Mouse (Mus musculus): ENCODE data around the gene Casc4. TPM values are rescaled to one million over a fixed set of nuclear protein-coding genes. Genes with fewer than 3 reads are reported as not detected.

Casc4 gene
- polyA plus RNA-seq, 1 experiment from 2014 or later, result 16.4 TPM

DNA sequence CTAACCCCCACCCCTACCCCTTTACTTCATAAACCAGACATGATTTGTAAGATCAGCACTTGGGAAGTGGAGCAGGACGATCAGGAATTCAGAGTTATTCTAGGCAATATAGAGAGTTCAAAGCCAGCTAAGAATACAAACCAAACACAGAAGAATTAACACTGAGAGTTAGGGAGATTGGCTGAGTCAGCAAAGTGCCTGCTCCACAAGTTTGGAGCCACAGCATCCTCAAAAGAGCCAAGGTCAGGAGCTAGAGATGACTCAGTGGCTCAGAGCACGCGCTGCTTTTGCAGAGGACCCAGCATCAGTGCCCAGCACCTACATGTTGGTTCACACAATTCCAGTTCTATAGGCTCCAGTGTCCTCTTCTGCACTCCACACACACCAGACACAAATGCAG lies 76.6 kb downstream of the Casc4 start:
- Histone ChIP-seq H3K4me1 (ENCODE audit: control insufficient read depth, insufficient read depth, low read length) (no peaks in the 10 kb centered on the region), H3K9ac (replicated peaks; ENCODE audit: low read length) (no peak overlapping the region), H3K4me3 (ENCODE audit: low read depth, low read length) (no peak overlapping the region), H3K9me3 (replicated peaks; ENCODE audit: control insufficient read depth, low read length) (no peaks in the 10 kb centered on the region), H3K27ac (replicated peaks; ENCODE audit: low read depth, low read length) (no peak overlapping the region), H3K27me3 (ENCODE audit: control insufficient read depth, insufficient read depth, low read length) (no peaks in the 10 kb centered on the region), H3K36me3 (replicated peaks; ENCODE audit: control insufficient read depth, insufficient read depth, low read depth, low read length) (no peaks in the 10 kb centered on the region), H3K4me2 (ENCODE audit: low read depth, low read length) (no peak overlapping the region)
- WGBS, result 84% methylated on average over 3 of the region's 3 CpGs
- DNase-seq (ENCODE audit: low spot score) (no peak), ATAC-seq (replicated peaks; ENCODE audit: insufficient number of reproducible peaks, low FRiP score, low TSS enrichment, low read depth) (no peak)

DNA sequence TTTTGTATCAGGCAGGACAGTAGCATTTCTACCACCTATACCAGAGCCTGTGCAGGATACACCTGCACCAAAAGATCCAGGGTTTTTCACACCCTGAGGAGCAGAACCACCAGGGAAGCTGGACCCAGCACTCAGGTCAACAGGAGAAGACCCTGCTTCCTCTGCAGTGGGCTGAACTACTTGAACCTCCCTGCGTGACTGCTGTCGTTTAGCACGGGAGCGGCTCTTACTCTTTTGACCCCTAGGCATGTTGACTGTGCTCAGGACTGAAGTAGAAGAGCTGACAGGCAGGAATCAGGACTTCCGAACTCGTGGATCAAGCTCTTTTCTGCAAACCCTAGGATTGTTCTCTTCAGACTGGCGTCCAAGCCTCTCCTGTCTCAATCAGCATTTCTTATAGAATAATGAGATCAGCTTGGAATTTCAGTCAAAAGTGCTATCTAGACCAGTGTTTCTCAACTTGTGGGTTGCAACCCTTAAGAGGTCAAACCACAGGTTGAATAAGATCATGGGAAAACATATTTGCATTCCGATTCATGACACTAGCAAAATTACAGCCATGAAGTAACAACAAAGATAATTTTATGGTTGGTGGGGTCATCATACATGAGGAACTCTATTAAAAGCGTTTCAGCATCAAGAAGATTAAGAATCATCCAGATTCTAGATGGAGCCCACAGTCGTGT lies 88.3 kb downstream of the Casc4 start:
- 16% methylated on average over 10 of the region's 10 CpGs for WGBS
- peak overlapping the region; percentile 85 for H3K27ac ChIP-seq (replicated peaks; ENCODE audit: low read depth, low read length)
- peak overlapping the region; percentile 35 for H3K4me2 ChIP-seq (ENCODE audit: low read depth, low read length)
- peak overlapping the region; percentile 68 for H3K4me3 ChIP-seq (ENCODE audit: low read depth, low read length)
- no peaks in the 10 kb centered on the region for H3K27me3 ChIP-seq (ENCODE audit: control insufficient read depth, insufficient read depth, low read length)
- no peaks in the 10 kb centered on the region; the same call in 1 of the 2 replicates for H3K4me1 ChIP-seq (ENCODE audit: control insufficient read depth, insufficient read depth, low read length)
- no peaks in the 10 kb centered on the region for H3K36me3 ChIP-seq (replicated peaks; ENCODE audit: control insufficient read depth, insufficient read depth, low read depth, low read length)
- ATAC-seq (replicated peaks; ENCODE audit: insufficient number of reproducible peaks, low FRiP score, low TSS enrichment, low read depth) (no peak), DNase-seq (ENCODE audit: low spot score) (peak; percentile 5)
- no peaks in the 10 kb centered on the region for H3K9me3 ChIP-seq (replicated peaks; ENCODE audit: control insufficient read depth, low read length)
- H3K9ac ChIP-seq (replicated peaks; ENCODE audit: low read length), result peak overlapping the region; percentile 80

DNA sequence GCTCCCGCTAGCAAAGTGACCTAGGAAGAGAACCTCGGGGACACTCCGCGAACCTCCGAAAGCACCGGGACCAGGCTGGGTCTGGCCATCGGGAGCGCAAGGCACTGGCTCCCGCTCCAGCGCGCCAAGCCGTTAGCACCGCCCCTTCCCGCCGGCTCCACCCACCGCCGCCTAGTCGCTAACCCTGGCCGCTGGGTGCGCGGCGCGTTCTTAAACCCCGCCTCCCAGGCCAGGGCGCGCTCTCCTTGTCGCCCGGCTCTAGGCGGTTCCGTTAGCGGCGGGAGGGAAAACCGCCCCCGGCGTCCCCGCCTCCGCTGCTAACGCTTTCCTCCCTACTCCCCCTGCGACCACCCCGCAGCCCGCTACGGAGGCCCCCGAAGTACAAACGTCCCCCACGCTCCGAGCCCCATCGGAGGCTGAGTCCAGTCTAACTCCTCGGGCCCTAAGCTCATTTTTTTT lies 89.0 kb downstream of the Casc4 start, which contains the start of the genes Ctdspl2 and Mageb3:
Gene Ctdspl2 (plus strand): TSS at position 237 of the 459 bp plus-strand sequence.
Gene Mageb3 (minus strand): TSS at position 328 of the 459 bp plus-strand sequence.
- H3K9ac ChIP-seq (replicated peaks; ENCODE audit: low read length), result peak within 1 kb of the TSS; percentile 80
- DNase-seq (ENCODE audit: low spot score) (peak; percentile 98), ATAC-seq (replicated peaks; ENCODE audit: insufficient number of reproducible peaks, low FRiP score, low TSS enrichment, low read depth) (peak; percentile 96)
- H3K27ac ChIP-seq (replicated peaks; ENCODE audit: low read depth, low read length), result peak within 1 kb of the TSS; percentile 85
- H3K27me3 ChIP-seq (ENCODE audit: control insufficient read depth, insufficient read depth, low read length), result no peaks in the 10 kb centered on the region
- H3K9me3 ChIP-seq (replicated peaks; ENCODE audit: control insufficient read depth, low read length), result no peaks in the 10 kb centered on the region
- WGBS, result under 1% methylated on average over 43 of the region's 48 CpGs
- no peaks in the 10 kb centered on the region; the same call in 1 of the 2 replicates for H3K4me1 ChIP-seq (ENCODE audit: control insufficient read depth, insufficient read depth, low read length)
- peak within 1 kb of the TSS; percentile 68 for H3K4me3 ChIP-seq (ENCODE audit: low read depth, low read length)
- H3K4me2 ChIP-seq (ENCODE audit: low read depth, low read length), result peak within 1 kb of the TSS; percentile 66
- H3K36me3 ChIP-seq (replicated peaks; ENCODE audit: control insufficient read depth, insufficient read depth, low read depth, low read length), result no peaks in the 10 kb centered on the region

DNA sequence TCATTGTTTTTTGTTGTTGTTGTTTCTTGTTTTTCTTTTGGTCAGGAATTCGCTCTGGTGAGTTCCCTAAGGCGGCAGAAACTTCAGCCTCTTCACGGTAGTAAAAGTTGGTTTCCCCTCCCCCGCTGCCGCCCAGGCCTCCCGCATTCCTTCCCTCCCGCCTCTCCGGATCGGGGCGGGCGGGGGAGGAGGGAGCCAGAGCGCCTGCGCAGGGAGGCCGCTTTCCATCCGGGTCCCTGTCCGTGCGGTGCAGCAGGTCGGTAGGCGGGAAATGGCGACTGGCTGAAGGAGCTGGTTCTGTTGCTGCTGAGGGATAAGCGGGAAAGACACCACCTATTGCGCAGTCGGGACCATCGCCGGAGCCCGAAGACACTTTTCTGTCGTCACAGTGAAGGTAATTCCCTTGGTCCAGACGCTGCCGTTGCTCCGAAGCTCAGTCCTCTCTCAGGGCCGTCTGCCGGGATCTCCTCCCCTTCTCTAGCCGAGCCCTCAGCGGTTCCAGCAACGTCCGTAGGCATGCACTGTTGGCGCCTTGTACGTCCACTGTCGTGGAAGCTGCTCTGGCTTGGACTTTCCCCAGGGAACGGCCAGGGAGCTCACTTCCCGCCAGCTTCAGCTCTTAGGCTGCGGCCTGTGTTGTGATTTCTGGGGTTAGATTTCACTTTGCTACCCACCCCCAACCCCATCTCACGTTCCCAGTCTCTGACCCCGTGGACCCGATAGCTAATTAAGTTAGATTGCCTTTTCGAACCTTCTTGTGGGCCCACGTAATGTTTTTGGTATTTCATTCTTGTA lies 89.7 kb downstream of the Casc4 start:
- peak overlapping the region; percentile 66 for H3K4me2 ChIP-seq (ENCODE audit: low read depth, low read length)
- peak; percentile 93 for ATAC-seq (replicated peaks; ENCODE audit: insufficient number of reproducible peaks, low FRiP score, low TSS enrichment, low read depth)
- DNase-seq (ENCODE audit: low spot score), result peak; percentile 95
- H3K9me3 ChIP-seq (replicated peaks; ENCODE audit: control insufficient read depth, low read length), result no peaks in the 10 kb centered on the region
- no peaks in the 10 kb centered on the region for H3K27me3 ChIP-seq (ENCODE audit: control insufficient read depth, insufficient read depth, low read length)
- no peaks in the 10 kb centered on the region; the same call in 1 of the 2 replicates for H3K4me1 ChIP-seq (ENCODE audit: control insufficient read depth, insufficient read depth, low read length)
- WGBS, result under 1% methylated on average over 44 of the region's 47 CpGs
- peak overlapping the region; percentile 80 for H3K9ac ChIP-seq (replicated peaks; ENCODE audit: low read length)
- H3K36me3 ChIP-seq (replicated peaks; ENCODE audit: control insufficient read depth, insufficient read depth, low read depth, low read length), result no peaks in the 10 kb centered on the region
- peak overlapping the region; percentile 68 for H3K4me3 ChIP-seq (ENCODE audit: low read depth, low read length)
- peak overlapping the region; percentile 85 for H3K27ac ChIP-seq (replicated peaks; ENCODE audit: low read depth, low read length)

DNA sequence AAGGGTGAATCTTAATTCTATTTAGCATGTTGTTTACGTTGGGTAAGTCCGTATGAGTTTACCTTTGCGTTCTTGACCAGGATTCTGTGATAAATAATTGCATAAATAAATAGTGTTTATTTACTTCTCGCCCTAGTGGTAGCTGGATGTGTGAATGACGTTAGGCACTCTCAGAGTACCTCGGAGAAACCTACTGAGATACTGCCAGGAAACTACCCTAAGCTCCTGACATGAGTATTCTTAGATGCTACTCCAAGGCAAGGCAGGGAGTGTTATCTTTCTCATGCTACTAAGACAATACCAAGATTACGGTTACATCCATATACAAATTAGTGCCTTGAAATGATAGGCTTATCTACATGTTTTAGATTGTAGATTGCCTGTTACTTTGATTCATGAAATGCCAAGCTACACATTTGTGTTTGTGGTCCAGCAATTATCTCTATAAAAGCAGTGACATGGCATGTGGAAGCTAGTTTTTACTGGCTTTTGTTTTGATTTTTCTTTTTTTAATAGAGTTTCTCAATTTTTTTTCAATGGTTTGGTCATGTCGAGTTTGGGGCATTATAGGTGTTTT lies 90.5 kb downstream of the Casc4 start:
- Histone ChIP-seq H3K9me3 (replicated peaks; ENCODE audit: control insufficient read depth, low read length) (no peaks in the 10 kb centered on the region), H3K9ac (replicated peaks; ENCODE audit: low read length) (peak overlapping the region; percentile 80), H3K4me2 (ENCODE audit: low read depth, low read length) (peak overlapping the region; percentile 66), H3K27me3 (ENCODE audit: control insufficient read depth, insufficient read depth, low read length) (no peaks in the 10 kb centered on the region), H3K27ac (replicated peaks; ENCODE audit: low read depth, low read length) (no peak overlapping the region), H3K4me3 (ENCODE audit: low read depth, low read length) (peak overlapping the region; percentile 68), H3K4me1 (ENCODE audit: control insufficient read depth, insufficient read depth, low read length) (no peaks in the 10 kb centered on the region; the same call in 1 of the 2 replicates), H3K36me3 (replicated peaks; ENCODE audit: control insufficient read depth, insufficient read depth, low read depth, low read length) (no peaks in the 10 kb centered on the region; the same call in 1 of the 2 replicates)
- no peak for ATAC-seq (replicated peaks; ENCODE audit: insufficient number of reproducible peaks, low FRiP score, low TSS enrichment, low read depth)
- 13% methylated on average over 8 of the region's 8 CpGs for WGBS
- DNase-seq (ENCODE audit: low spot score), result no peak

Other genes starting within 250 kb of the Casc4 start
- 4.3 and 4.9 TPM in 2 replicates for gene Frmd5, start 59.9 kb upstream of the Casc4 start, polyA plus RNA-seq (2014; fragmentation: Nextera tagmentation; extraction: Ambion mirVana)
- gene Ctdspl2, start 89.0 kb downstream of the Casc4 start, polyA plus RNA-seq (2014; fragmentation: Nextera tagmentation; extraction: Ambion mirVana), result 67.6 and 68.4 TPM in 2 replicates
- gene Mageb3, start 89.1 kb downstream of the Casc4 start, polyA plus RNA-seq (2014; fragmentation: Nextera tagmentation; extraction: Ambion mirVana), result 0.29 and 0.69 TPM in 2 replicates
- gene Eif3j1, start 161.6 kb downstream of the Casc4 start, polyA plus RNA-seq (2014; fragmentation: Nextera tagmentation; extraction: Ambion mirVana), result 13.4 and 15.5 TPM in 2 replicates

Data from embryonic facial prominence, embryonic 11.5 days (tissue).